Mouse (Mus musculus): ENCODE results near the gene Rps27.

GRCm38 (mm10) chr3:90211475-90212398 is 1.7 kb downstream of the Rps27 start:
- TF ChIP-seq POLR2A (IDR thresholded peaks at IDR 0.05; ENCODE audit: control insufficient read depth, extremely low read depth, insufficient read depth, low read length, poor library complexity) (no peak), CTCF (IDR thresholded peaks at IDR 0.05; ENCODE audit: borderline replicate concordance, control insufficient read depth, extremely low read depth, insufficient read depth, low read length, poor library complexity) (no peak)
